Mouse (Mus musculus) E14TG2a.4 (cell line): ENCODE data around the gene Spc24.

Experiments used
- CTCF ChIP-seq: conservative IDR thresholded peaks from 2 replicates; pipeline ENCODE4 v1.5.1; 2014; ENCODE audit warnings: low read length
- NANOG ChIP-seq: IDR thresholded peaks from 2 replicates; pipeline ENCODE4 v1.6.1; 2014; ENCODE audit warnings: borderline replicate concordance, low read length, mixed read lengths
- POU5F1 ChIP-seq: IDR thresholded peaks from 2 replicates; pipeline ENCODE4 v1.6.1; 2014; ENCODE audit warnings: low read length, borderline replicate concordance

DNA sequence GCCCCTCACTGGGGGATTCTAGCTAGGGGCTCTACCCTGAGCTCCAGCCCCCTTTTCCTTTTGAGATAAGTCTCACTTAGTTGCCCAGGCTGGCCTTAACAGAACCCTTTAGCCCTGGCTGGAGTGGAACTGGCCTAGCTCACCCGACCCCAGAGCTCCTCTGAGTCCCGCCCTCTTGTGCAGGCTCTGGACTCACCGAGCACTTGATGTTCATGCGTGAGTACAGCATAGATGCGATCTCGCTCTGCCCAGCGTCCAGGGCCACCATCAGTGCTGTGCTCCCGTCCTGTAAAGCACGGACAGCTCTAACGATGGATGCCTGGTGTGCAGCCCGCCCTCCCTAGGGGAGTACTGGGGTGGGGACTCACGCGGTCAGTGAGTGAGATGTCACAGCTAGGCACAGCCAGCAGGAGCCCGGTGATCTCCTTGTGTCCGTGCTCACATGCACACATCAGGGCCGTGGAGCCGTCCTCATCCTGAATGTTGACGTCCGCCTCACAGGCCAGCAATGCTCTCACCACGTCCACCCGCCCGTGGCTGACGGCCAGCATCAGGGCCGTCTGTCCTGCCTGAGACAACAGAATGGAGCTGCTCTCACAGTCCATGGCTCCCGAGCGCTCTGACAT is 9.6 kb upstream of the Spc24 start:
- TF ChIP-seq CTCF, result no peak
- no peak for TF ChIP-seq NANOG
- no peak for TF ChIP-seq POU5F1
